Mouse (Mus musculus) kidney, adult 18-20 months (tissue): ENCODE data around the gene Uimc1.
"Not testable (repeated sequence)": the region's sequence is repeated elsewhere in the genome, so short reads cannot be mapped to it uniquely, and the experiment has no call there.

Source experiments
- DNase-seq: peaks from one replicate; pipeline ENCODE4 v3.0.0; 2021

Uimc1 gene

DNA sequence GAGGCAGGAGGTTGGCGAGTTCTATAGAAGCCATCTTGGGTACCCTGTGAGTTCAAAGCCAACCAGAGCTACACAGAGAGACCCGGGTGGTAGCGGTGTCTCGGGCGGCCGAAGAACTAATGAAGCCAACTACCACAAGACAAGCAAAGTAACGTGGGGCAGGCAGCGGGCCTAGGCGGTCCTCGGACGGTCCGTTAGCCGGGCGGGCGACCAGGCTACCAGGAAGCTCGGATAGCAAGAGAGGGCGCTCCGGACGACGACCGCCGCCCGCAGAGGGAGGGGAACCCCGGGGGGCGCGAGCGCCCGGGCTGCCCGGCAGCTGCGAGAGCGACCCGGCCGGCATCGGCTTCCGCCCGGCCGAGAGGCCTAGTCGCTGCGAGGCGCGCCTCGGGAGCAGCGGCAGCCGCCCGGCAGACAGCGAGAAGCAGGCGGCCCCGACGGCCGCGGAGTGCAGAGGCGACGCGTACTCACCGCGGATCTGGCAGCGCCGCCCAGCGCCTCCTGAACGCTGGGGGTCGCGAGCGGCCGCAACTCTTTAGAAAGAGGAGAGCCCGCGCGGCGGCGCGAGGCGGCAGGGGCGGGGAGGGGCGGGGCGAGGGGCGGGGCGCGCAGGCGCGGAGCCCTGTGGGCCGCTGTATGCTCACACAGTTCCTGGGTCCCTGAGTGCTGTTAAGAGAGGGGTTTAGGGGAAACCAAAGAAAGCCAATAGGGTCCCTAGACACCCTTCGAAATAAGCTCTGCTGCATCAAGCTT is at the start of gene Uimc1:
TSS of gene Uimc1 (minus strand) at position 575 of the 753 bp plus-strand sequence.
- peak; percentile 85 for DNase-seq

DNA sequence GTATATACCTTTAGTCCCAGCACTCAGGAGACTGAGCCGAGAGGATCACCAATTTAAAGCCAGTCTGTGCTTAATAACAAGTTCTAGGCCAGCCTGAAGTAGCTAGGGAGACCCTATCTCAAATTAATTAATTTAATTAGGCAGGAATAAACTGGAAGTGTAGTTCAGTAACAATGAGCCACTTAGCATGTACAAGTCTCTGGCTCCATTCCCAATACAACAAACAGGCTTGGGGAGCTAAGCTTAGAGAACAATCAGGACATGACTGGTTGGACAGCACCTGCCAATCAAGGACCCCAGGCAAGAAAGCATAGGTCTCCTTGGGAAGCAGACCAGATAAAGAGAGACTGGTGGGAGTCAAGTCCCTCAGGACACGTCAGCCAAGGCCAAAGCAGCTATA is 40.2 kb upstream of the Uimc1 start:
- no peak for DNase-seq

DNA sequence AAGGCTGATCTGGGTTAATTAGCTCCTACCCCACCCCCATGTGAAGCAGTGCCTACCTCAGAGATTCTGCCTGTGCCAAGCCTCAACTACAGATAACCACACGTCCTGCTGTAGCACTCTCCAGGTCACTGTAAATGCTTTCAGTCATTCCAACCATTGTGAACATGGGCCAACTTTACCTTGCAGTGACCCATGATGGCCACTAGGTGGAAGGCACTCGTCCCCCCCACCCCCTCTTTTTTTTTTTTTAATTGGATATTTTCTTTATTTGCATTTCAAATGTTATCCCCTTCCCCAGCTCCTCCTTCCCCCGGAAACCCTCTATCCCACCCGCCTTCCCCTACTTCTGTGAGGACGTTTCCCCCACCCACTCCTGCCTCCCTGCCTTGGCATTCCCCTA is 35.3 kb upstream of the Uimc1 start:
- DNase-seq, result no peak

DNA sequence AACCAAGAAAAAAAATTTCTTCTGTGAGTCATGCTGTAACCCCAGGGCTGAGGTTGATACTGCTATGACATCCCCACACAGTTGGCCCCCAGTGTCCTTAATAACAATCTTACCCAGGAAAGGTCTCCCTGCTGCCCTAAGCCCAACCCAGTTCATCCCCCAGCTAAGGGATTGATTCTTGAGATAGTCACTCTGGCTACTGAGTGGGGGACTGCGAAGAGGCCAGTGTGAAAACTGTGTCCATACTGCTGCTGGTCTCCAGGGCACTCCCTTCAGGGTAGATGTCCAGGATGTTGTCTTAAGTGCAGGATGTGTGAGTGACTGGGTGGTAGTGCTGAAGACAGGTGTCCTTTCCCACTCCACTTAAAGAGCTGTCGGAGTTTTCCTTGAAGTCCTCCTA is 33.3 kb upstream of the Uimc1 start, which contains the start of gene Gm17617:
TSS of gene Gm17617 (minus strand) at position 101 of the 400 bp plus-strand sequence.
- no peak for DNase-seq

DNA sequence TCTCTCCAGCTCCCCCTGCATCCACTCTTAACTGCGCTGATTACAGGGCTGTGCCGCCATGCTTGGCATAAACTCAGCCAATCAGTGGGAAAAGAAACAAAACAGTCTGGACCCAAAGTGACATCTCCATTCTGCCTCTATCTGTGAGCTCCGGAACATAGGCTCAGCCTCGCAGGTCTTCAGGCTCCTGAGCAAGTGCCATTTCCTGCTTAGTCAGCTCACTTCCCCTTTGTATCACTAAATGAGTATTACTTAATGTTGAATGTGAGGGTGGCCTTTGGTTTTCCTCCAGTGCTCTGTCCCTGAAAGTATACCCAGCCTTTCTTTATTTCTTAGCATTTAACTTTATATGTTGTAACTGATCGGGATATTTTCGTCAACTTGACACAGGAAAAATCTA is 24.8 kb upstream of the Uimc1 start:
- no peak for DNase-seq

DNA sequence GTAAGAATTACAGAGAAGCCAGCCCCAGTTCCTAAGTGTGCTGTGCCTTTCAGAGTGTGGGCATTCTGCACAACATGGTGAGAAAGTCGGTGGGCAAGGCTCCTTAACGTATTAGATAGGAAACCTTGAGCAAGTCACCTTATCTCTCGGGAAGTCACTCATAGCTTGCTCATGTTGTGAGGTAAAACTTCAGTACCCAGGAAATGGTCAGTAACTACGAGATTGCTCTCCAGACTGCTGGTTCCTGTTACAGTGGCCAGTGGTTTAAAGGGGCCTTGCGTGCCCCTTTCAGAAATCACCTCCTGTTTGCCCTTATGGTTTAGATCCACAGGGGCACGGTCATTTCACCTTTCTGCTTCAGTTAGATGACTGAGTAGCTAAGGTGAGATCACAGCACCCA is 14.3 kb upstream of the Uimc1 start:
- no peak for DNase-seq

DNA sequence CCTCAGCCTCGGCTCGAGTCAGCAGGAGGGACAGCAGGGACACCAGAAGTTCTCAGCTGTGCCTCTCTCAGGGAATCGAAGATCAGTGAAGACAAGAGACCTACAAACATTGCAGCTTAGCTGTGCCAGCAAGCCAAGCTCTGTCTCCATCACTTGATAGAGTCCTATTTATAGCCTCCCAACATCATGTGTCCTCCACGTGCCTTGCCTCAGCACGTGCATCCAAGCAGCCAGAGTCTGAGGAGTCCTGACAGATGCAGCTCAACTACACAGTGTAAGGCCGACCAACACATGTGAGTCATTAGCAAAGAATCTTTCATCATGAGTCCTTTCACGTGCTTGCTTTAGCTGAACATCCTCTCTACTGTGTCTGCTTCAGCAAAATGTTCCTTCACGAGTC is 7.6 kb upstream of the Uimc1 start:
- DNase-seq, result no peak

DNA sequence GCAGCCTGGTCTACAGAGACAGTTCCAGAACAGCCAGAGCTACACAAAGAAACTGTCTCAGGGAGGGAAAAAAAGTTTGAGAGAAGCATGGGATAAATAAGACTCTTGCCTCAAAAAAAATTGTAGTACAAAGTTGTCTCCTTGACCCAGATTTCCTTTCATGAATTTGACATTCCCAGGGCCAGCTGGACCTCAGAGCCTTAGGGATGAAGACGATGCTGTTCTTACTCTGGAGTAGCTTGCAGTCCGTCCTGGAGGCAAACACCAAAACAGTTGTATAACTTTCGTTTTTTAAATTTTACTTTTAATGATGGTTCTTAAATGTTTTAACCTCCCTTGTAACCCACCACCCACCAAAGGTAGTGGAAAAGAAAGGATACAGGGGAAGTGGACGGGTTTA is 7.0 kb upstream of the Uimc1 start:
- DNase-seq, result no peak

DNA sequence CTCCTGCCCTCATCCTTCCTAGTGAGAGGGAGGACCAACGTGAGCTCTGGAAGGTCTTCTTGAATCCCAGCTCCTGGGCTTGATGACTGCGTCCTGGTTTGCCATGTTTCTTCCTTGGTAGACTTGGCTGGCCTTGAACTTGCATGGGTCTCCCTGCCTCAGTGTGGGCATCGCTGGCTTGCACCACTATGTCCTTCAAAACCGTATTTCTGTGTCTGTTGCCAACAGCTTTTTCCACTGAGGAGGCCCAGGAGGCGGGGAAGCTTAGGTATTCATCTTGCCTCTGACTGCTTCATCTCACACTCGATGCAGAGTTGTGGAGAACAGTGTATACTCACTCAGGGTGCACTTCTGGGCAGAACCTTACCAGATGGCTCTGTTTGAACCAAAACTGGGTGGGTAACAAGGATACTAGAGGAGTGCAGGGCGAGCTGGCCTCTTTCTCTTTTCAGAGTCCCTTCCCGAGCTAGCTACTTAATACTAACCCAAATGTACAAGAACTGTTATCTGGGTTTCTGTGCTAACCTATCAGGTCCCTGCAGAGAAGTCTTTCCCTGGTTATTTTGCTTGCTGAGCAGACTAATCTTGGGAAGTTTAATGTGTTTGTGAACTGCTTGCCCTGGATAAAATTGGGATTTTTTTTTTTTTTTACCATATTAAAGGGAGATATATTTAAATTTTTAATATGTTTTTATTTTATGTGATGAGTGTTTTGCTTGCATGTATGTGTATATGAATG is 6.0 kb upstream of the Uimc1 start:
- no peak for DNase-seq

DNA sequence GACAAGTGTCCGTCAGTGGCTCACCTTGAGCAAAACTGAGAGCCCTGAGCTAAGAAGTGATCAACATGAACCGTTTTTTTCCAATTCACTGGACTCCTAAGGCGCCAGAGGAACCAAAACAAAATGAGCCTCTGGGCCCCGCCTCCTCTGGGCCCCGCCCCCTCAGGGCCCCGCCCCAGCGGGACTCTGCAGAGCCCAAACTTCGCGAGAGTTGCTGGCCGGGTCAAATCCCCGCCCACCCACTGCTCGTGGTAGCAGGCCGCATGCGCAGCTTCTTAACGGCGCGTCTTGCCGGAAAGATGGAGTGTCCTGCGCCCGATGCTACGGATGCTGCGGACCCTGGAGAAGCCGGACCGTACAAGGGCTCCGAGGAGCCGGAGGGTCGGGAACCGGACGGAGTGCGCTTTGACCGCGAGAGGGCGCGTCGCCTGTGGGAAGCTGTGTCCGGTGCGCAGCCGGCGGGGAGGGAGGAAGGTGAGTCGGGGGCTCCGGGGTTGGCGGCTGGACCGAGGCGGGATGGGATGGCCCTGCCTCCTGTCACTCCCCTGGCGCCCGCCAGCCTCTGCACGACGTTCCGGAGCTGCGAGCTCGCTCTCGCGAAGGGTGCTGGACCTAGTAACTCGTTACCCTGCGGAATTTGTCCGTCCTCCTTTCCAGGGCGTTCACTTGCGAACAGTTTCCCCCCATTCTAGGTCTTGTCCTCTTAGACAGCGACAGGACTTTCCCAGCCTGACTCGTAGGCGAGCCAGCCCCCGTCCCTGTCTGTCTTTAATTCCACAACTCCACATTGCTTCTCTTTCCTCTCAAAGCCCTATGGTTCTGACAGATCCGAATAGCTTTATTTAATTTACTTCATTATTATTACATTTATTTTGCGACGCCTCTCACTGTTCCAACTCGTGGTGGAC is 5.2 kb upstream of the Uimc1 start, which contains the start of gene Zfp346:
TSS of gene Zfp346 (plus strand) at position 267 of the 908 bp plus-strand sequence.
- DNase-seq, result peak; percentile 99

DNA sequence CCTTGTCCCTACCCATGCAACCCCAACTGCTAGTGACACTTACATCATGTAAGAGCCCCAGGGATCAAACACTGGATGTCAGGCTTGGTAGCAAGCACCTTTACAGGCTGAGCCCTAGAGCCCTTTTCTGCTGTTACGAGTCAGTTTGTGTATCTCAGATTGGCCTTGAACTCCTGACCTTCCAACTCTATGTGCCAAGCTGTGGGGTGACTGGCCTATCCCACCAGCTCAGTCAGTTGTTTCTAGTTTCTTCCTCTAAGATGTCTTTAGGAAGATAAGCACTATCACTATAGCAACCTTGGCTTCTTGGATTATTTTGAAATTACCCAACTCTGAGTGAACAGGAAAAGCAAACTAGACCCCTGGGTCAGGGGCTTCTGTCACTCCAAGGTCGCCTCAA is 3.3 kb upstream of the Uimc1 start:
- DNase-seq, result no peak

DNA sequence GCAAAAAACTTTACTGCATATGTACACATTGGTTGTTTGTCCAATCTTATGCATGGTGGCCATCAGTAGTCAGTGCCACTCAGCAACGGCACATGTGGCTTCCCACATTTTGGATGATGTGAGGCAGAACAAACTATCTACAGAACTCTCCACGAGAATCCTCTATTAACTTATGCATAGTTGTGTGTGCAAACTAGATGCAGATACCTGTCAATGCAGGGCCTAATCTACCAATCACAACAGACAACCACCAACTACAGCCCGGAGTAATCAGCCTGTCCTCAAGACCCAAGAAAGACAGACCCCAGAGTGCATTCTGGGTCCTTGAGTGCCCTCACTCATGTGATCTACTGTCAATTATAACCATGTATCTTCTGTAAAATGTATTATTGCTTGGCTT is 2.3 kb upstream of the Uimc1 start:
- no peak for DNase-seq

DNA sequence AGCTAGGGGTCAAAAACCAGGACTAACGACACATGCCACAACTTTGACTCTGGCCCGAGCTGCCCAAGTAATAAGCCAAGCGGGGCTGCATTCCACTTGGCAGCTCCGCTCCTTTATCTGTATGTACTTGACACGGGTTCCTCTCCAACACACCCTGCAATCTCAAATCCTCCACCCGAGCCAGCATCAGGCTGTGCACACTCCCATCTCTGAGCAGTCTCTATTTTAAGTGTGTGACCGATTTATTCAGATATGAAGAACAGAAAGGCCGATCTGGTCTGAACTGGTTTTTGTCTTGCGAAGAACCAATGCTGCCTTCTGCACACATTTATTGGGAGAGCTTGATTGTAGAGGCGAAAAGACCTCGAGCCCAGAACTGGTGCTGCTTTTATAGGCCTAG is 1.5 kb upstream of the Uimc1 start:
- DNase-seq, result no peak

DNA sequence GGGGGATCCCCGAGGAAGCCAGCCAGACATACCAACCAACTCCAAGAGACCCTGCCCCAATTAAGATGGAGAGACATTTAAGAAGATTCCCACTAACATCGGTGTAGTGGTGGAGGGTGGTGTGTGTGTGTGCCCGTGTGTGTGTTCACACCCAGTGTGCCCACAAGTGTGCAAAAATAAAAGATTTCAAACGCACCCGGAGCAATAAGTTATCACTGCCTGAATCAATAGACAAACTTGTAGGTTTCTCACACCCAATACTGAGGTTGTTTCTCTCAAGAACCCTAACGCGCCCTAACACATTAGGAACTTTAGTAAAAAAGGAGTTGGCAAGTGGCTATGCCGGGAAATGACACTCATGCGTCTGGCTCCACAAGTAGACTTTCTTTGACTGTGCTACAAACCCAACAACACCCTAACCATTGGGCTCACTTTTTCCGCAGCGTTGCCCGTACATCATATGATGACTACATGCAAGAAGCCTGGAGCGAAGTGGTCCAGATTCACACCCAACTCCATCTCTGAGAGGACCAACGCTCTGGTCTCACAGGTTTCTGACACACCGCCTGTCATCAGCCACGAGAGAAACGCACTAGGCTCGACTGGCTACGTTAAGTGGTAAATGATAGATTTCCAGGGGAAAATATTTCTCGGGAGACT is 904 bp downstream of the Uimc1 start:
- DNase-seq, result no peak

DNA sequence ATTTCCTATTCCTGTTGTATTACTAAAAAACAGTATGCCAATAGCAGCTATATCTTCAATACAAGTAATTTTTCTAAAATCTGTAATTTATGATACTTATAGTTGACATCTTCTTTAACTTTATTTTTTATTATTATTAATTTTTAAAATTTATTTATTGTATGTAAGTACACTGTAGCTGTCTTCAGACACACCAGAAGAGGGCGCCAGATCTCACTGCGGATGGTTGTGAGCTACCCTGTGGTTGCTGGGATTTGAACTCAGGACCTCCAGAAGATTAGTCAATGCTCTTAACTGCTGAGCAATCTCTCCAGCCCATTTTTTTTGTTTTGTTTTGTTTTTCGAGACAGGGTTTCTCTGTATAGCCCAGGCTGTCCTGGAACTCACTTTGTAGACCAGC is 2.3 kb downstream of the Uimc1 start:
- not testable (repeated sequence) for DNase-seq

DNA sequence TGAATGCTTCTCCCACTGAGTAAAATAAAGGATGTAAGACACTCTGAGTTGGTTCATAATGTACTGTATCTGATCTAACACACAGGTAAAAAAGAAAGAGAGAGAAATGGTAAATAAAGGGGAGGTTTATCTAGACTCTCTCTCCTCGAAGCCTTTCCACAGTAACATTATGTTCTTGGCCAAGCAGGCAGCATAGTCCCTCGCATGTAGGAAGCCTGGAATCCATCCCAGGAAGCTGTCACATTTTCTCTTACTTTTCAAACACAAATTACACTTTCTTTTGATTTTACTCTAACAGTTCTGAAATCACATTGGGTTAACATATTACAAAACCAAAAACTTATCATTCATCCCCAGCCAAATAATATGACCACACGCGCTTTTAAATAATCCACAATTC is 7.5 kb downstream of the Uimc1 start:
- DNase-seq, result no peak

DNA sequence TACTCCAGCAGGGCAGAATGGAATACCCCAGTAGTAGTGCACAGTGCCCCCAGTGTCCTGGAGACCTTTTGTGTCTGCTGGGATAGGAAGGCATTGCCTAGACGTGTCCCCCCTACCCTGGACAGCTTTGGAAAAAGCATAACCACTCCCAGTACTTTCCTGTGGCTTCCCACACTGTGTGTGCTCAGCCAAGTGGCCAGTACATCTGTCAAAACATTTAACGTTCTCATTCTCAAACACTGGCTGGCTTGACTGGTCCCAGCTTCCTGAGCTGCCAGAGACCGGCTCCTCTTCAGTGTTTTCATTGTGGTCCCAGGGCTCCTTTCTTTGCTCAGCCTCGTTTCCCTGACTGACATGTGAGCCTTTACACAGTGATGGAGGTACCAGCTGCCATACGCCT is 24.5 kb downstream of the Uimc1 start:
- no peak for DNase-seq

DNA sequence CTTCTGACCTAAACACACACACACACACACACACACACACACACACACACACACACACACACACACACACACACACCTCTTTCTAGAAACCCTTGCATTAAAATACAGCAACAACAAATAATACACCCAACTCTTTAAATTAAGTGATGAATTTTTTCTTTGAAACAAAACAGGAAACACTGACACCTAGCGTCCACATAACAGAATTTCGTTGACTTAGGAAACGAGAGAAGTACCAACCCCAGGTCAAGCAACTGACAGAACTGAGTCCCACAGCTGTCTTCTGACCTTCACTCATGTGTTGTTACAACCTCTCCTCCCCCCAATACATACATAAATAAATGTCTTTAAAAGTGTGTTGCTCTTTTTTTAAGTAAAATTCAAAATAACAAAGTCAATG is 28.8 kb downstream of the Uimc1 start:
- DNase-seq, result no peak

DNA sequence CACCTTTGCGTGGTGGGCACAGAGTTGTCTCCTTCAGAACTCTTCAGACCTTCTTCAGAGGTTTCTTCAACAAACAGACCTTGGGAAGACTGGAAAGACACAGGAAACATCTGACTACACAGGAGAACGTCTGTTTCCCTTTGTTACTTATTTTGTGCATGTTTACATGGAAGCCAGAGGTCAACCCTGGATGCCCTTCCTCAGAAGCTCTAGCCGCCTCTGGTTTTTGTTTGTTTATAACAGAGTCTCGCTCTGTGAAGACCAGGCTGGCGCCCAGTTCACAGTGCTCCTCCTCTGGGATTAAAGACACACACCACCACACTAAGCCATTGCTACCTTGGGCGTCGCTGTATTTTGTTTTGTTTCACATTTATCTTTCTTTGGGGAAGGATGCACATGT is 30.4 kb downstream of the Uimc1 start:
- DNase-seq, result no peak

DNA sequence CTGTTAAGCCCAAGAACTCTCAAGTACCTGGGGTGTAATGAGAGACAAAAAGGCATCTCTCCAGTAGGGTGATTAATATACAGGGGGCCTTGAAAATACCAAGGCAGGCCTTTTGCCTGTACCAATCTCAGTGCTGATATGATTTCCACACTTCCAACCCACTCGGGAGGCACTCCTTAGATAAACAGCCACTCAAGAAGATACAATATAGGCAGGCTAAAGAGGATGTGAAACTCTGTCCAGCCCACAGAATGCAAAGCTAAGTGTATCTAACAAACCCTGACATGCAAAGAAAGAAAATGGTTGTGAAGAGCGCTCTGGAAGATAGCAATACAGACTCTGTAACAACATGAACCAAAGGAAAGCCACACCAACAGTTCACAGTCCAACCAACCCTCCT is 36.8 kb downstream of the Uimc1 start:
- no peak for DNase-seq

DNA sequence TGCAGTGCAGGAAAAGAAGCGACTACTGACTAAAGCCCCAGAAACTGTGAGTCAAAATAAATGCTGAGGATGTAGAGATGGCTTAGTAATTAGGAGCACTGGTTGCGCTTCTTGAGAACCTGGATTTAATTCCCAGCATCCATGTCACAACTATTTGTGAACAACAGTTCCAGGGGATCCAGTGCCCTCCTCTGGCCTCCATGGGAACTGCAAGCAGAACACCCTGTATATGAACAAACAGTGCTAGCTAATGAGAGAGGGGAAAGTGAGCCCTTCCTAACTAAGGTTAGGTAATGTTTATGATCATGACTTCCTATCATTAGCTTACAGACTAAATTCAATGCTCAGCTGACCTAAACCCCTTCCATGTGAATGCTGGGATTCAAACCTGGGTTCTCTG is 42.1 kb downstream of the Uimc1 start:
- DNase-seq, result peak; percentile 30

DNA sequence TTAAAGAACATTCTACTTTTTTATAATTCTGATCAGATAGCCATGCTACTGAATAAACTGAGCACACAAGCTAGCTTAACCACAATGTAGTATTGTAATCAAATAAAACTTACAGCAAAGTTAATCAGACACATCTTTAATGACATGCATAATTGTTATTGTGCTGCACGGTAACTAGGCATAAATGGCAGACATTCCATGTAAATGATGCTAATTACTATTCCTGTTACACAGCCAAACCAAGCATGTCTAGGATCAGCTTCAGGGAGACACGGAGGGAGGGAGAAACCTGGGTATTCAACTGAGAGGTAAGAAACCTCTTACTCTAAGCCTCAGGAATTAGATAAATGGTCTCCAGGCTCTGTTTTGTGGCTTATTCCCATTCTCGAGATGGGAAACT is 52.4 kb downstream of the Uimc1 start:
- no peak for DNase-seq

DNA sequence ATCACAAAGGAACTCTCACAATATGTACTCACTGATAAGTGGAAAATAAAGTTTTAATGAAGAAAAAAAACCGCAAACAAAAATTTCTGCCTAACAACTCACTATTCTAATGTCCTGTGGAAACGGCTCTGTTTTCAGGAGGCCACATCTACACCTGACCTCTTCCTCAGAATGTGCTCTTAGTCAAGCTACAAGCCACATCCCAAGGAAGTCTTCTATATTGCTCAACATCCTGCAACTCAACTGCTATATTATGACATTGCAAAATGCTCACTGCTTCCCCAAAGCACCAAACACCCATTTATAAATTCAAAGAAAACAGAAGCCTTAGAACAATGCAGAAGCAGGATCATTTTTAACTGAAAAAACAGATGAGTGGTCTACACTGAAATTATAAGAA is 60.1 kb downstream of the Uimc1 start:
- DNase-seq, result no peak
